Mouse (Mus musculus) CH12.LX (cell line): ENCODE data around the gene Cd2bp2.

Source experiments
- CTCF ChIP-seq, 2 experiments: IDR thresholded peaks in 1 of 2; conservative IDR thresholded peaks in 1 of 2; 2 replicates each; pipeline ENCODE4 v1.5.1; 2011 to 2012; ENCODE audit warnings: low read depth in 2 of 2, low read length in 2 of 2, improper control_type of control experiment in 1 of 2, inconsistent platforms in 1 of 2, mild to moderate bottlenecking in 1 of 2, moderate library complexity in 1 of 2
- EP300 ChIP-seq: IDR thresholded peaks from 2 replicates; pipeline ENCODE4 v1.6.1; 2011; ENCODE audit warnings: low read length, improper control_type of control experiment
- MAFK ChIP-seq: IDR thresholded peaks from 2 replicates; pipeline ENCODE4 v1.6.1; 2011; ENCODE audit warnings: low read length, improper control_type of control experiment; ENCODE audit not compliant: insufficient replicate concordance
- MEF2A ChIP-seq: IDR thresholded peaks from 2 replicates; pipeline ENCODE4 v1.6.1; 2014; ENCODE audit warnings: low read depth, mild to moderate bottlenecking, inconsistent platforms, low read length, improper control_type of control experiment, borderline replicate concordance
- POLR2A ChIP-seq: IDR thresholded peaks from 2 replicates; pipeline ENCODE4 v1.6.1; 2011; ENCODE audit warnings: low read depth, mild to moderate bottlenecking, improper control_type of control experiment, low read length
- USF1 ChIP-seq: IDR thresholded peaks from 2 replicates; pipeline ENCODE4 v1.6.1; 2014; ENCODE audit warnings: low read depth, mild to moderate bottlenecking, inconsistent platforms, low read length, improper control_type of control experiment
- USF2 ChIP-seq: conservative IDR thresholded peaks from 2 replicates; pipeline ENCODE4 v1.6.1; 2011; ENCODE audit warnings: low read depth, low read length, improper control_type of control experiment

- TF ChIP-seq POLR2A (no peak), USF1 (no peak), USF2 (no peak), CTCF (conservative IDR thresholded peaks at IDR 0.05 in 1 of 2, IDR thresholded peaks at IDR 0.05 in 1 of 2; ENCODE audit: low read depth in 2 of 2, low read length in 2 of 2) (no peak), MAFK (no peak), EP300 (no peak), MEF2A (no peak)
Measured at GRCm38 (mm10) chr7:127196484-127196883, 634 bp upstream of the Cd2bp2 start.
